Mouse (Mus musculus): ENCODE results near the gene Neu2. TPM values are rescaled to one million over a fixed set of nuclear protein-coding genes. Genes with fewer than 3 reads are reported as not detected.

Neu2 gene
- polyA plus RNA-seq, 1 experiment from 2014 or later: not detected

GRCm38 (mm10) chr1:87637121-87637877, 127.6 kb downstream of the Neu2 start:
- Histone ChIP-seq H3K27me3 (no peaks in the 10 kb centered on the region), H3K9ac (no peak overlapping the region), H3K4me3 (no peak overlapping the region), H3K4me2 (no peak overlapping the region), H3K9me3 (no peaks in the 10 kb centered on the region), H3K4me1 (no peaks in the 10 kb centered on the region), H3K27ac (no peak overlapping the region), H3K36me3 (no peaks in the 10 kb centered on the region)
- WGBS: 85% methylated on average over 4 of the region's 4 CpGs
- no peak for ATAC-seq (ENCODE audit: insufficient number of reproducible peaks, insufficient read depth, low FRiP score, low TSS enrichment, low read depth)

- H3K4me2 ChIP-seq: no peak overlapping the region
- WGBS: 85% methylated on average over 4 of the region's 4 CpGs
- no peak overlapping the region for H3K4me3 ChIP-seq
- no peaks in the 10 kb centered on the region for H3K27me3 ChIP-seq
- ATAC-seq (ENCODE audit: insufficient number of reproducible peaks, insufficient read depth, low FRiP score, low TSS enrichment, low read depth): no peak
- no peaks in the 10 kb centered on the region for H3K36me3 ChIP-seq
- no peaks in the 10 kb centered on the region for H3K9me3 ChIP-seq
- no peaks in the 10 kb centered on the region for H3K4me1 ChIP-seq
- H3K9ac ChIP-seq: no peak overlapping the region
- no peak overlapping the region for H3K27ac ChIP-seq
Measured at GRCm38 (mm10) chr1:87637878-87638600, 128.3 kb downstream of the Neu2 start.

GRCm38 (mm10) chr1:87639724-87640123, 130.0 kb downstream of the Neu2 start:
- Histone ChIP-seq H3K9ac (no peak overlapping the region), H3K36me3 (no peaks in the 10 kb centered on the region), H3K27me3 (no peaks in the 10 kb centered on the region), H3K4me2 (no peak overlapping the region), H3K27ac (peak overlapping the region; percentile 35; the same call in 1 of the 2 replicates), H3K4me3 (no peak overlapping the region), H3K9me3 (no peaks in the 10 kb centered on the region), H3K4me1 (no peaks in the 10 kb centered on the region)
- no peak for ATAC-seq (ENCODE audit: insufficient number of reproducible peaks, insufficient read depth, low FRiP score, low TSS enrichment, low read depth)
- 78% methylated on average over 8 of the region's 8 CpGs for WGBS

GRCm38 (mm10) chr1:87640165-87640661, 130.5 kb downstream of the Neu2 start:
- Histone ChIP-seq H3K4me3 (no peak overlapping the region), H3K27me3 (no peaks in the 10 kb centered on the region), H3K36me3 (no peaks in the 10 kb centered on the region), H3K27ac (peak overlapping the region; percentile 35; the same call in 1 of the 2 replicates), H3K4me2 (no peak overlapping the region), H3K4me1 (no peaks in the 10 kb centered on the region), H3K9me3 (no peaks in the 10 kb centered on the region), H3K9ac (no peak overlapping the region)
- no peak for ATAC-seq (ENCODE audit: insufficient number of reproducible peaks, insufficient read depth, low FRiP score, low TSS enrichment, low read depth)
- WGBS: 52% methylated on average over 17 of the region's 17 CpGs

GRCm38 (mm10) chr1:87643016-87643415, 133.3 kb downstream of the Neu2 start:
- H3K9me3 ChIP-seq: no peaks in the 10 kb centered on the region
- H3K9ac ChIP-seq: no peak overlapping the region
- no peak overlapping the region for H3K4me2 ChIP-seq
- no peak for ATAC-seq (ENCODE audit: insufficient number of reproducible peaks, insufficient read depth, low FRiP score, low TSS enrichment, low read depth)
- H3K27ac ChIP-seq: no peak overlapping the region
- no peaks in the 10 kb centered on the region for H3K36me3 ChIP-seq
- no peaks in the 10 kb centered on the region for H3K4me1 ChIP-seq
- H3K27me3 ChIP-seq: no peaks in the 10 kb centered on the region
- WGBS: 85% methylated on average over 7 of the region's 7 CpGs
- no peak overlapping the region for H3K4me3 ChIP-seq

GRCm38 (mm10) chr1:87645041-87645440, 135.4 kb downstream of the Neu2 start:
- Histone ChIP-seq H3K4me3 (no peak overlapping the region), H3K4me1 (no peaks in the 10 kb centered on the region), H3K36me3 (no peaks in the 10 kb centered on the region), H3K4me2 (no peak overlapping the region), H3K27ac (no peak overlapping the region), H3K9ac (no peak overlapping the region), H3K27me3 (no peaks in the 10 kb centered on the region), H3K9me3 (no peaks in the 10 kb centered on the region)
- WGBS: 58% methylated on average over 7 of the region's 7 CpGs
- ATAC-seq (ENCODE audit: insufficient number of reproducible peaks, insufficient read depth, low FRiP score, low TSS enrichment, low read depth): no peak

- no peak for ATAC-seq (ENCODE audit: insufficient number of reproducible peaks, insufficient read depth, low FRiP score, low TSS enrichment, low read depth)
- Histone ChIP-seq H3K27ac (no peak overlapping the region), H3K9ac (no peak overlapping the region), H3K4me3 (no peak overlapping the region), H3K4me1 (no peaks in the 10 kb centered on the region), H3K9me3 (no peaks in the 10 kb centered on the region), H3K27me3 (no peaks in the 10 kb centered on the region), H3K36me3 (no peaks in the 10 kb centered on the region), H3K4me2 (no peak overlapping the region)
- WGBS: 79% methylated on average over 6 of the region's 6 CpGs
Measured at GRCm38 (mm10) chr1:87645748-87646147, 136.1 kb downstream of the Neu2 start.

Other genes with a start within 250 kb of the Neu2 start
- gene Efhd1, start 245.5 kb upstream of the Neu2 start, polyA plus RNA-seq (2015; fragmentation: Nextera tagmentation; extraction: Ambion mirVana): 0.86 and 1.2 TPM in 2 replicates
- 66.8 TPM in 2 replicates for gene Gigyf2, start 182.9 kb upstream of the Neu2 start, polyA plus RNA-seq (2015; fragmentation: Nextera tagmentation; extraction: Ambion mirVana)
- 1.4 and 2.4 TPM in 2 replicates for gene Kcnj13, start 115.2 kb upstream of the Neu2 start, polyA plus RNA-seq (2015; fragmentation: Nextera tagmentation; extraction: Ambion mirVana)
- 5.9 and 7.0 TPM in 2 replicates for gene Snorc, start 39.6 kb upstream of the Neu2 start, polyA plus RNA-seq (2015; fragmentation: Nextera tagmentation; extraction: Ambion mirVana)
- 1.1 and 1.2 TPM in 2 replicates for gene Ngef, start 64.0 kb downstream of the Neu2 start, polyA plus RNA-seq (2015; fragmentation: Nextera tagmentation; extraction: Ambion mirVana)
- 3.6 and 5.9 TPM in 2 replicates for gene Inpp5d, start 110.4 kb downstream of the Neu2 start, polyA plus RNA-seq (2015; fragmentation: Nextera tagmentation; extraction: Ambion mirVana)
- gene Atg16l1, start 246.0 kb downstream of the Neu2 start, polyA plus RNA-seq (2015; fragmentation: Nextera tagmentation; extraction: Ambion mirVana): 36.3 and 36.8 TPM in 2 replicates